Mouse (Mus musculus): ENCODE results near the gene Mrtfb. TPM values are rescaled to one million over a fixed set of nuclear protein-coding genes. Genes with fewer than 3 reads are reported as not detected.

Mrtfb gene
- polyA plus RNA-seq, 1 experiment from 2014 or later: 22.5 TPM

- Histone ChIP-seq H3K27me3 (replicated peaks) (no peaks in the 10 kb centered on the region), H3K4me2 (no peak overlapping the region), H3K9ac (no peak overlapping the region), H3K4me3 (replicated peaks) (no peak overlapping the region), H3K4me1 (no peaks in the 10 kb centered on the region), H3K27ac (no peak overlapping the region), H3K9me3 (no peaks in the 10 kb centered on the region), H3K36me3 (peaks cover 43% of the 10 kb centered on the region)
- WGBS: 91% methylated on average over 2 of the region's 2 CpGs
- no peak for ATAC-seq (ENCODE audit: insufficient read depth, low FRiP score, low read depth)
Measured at GRCm38 (mm10) chr16:13410760-13411159, 154.5 kb downstream of the Mrtfb start.

GRCm38 (mm10) chr16:13411531-13411930, 155.2 kb downstream of the Mrtfb start:
- Histone ChIP-seq H3K27ac (no peak overlapping the region), H3K9ac (no peak overlapping the region), H3K4me3 (replicated peaks) (no peak overlapping the region), H3K36me3 (peaks cover 37% of the 10 kb centered on the region), H3K4me1 (no peaks in the 10 kb centered on the region), H3K4me2 (no peak overlapping the region), H3K27me3 (replicated peaks) (no peaks in the 10 kb centered on the region), H3K9me3 (no peaks in the 10 kb centered on the region)
- WGBS: 90% methylated on average over 4 of the region's 4 CpGs
- no peak for ATAC-seq (ENCODE audit: insufficient read depth, low FRiP score, low read depth)

- 89% methylated on average over 7 of the region's 7 CpGs for WGBS
- Histone ChIP-seq H3K36me3 (peaks cover 34% of the 10 kb centered on the region), H3K27ac (no peak overlapping the region), H3K4me3 (replicated peaks) (no peak overlapping the region), H3K9me3 (no peaks in the 10 kb centered on the region), H3K9ac (no peak overlapping the region), H3K4me1 (no peaks in the 10 kb centered on the region), H3K4me2 (no peak overlapping the region), H3K27me3 (replicated peaks) (no peaks in the 10 kb centered on the region)
- ATAC-seq (ENCODE audit: insufficient read depth, low FRiP score, low read depth): no peak
Measured at GRCm38 (mm10) chr16:13414566-13414965, 158.3 kb downstream of the Mrtfb start.

- peaks cover 34% of the 10 kb centered on the region for H3K36me3 ChIP-seq
- no peaks in the 10 kb centered on the region for H3K27me3 ChIP-seq (replicated peaks)
- H3K9me3 ChIP-seq: no peaks in the 10 kb centered on the region
- no peak overlapping the region for H3K4me3 ChIP-seq (replicated peaks)
- no peaks in the 10 kb centered on the region for H3K4me1 ChIP-seq
- 84% methylated on average over 4 of the region's 4 CpGs for WGBS
- H3K4me2 ChIP-seq: no peak overlapping the region
- ATAC-seq (ENCODE audit: insufficient read depth, low FRiP score, low read depth): no peak
- no peak overlapping the region for H3K27ac ChIP-seq
- H3K9ac ChIP-seq: no peak overlapping the region
Measured at GRCm38 (mm10) chr16:13414972-13415371, 158.7 kb downstream of the Mrtfb start.

GRCm38 (mm10) chr16:13415465-13415864, 159.2 kb downstream of the Mrtfb start:
- H3K27me3 ChIP-seq (replicated peaks): no peaks in the 10 kb centered on the region
- ATAC-seq (ENCODE audit: insufficient read depth, low FRiP score, low read depth): no peak
- no peaks in the 10 kb centered on the region for H3K4me1 ChIP-seq
- WGBS: 92% methylated on average over 6 of the region's 6 CpGs
- no peak overlapping the region for H3K4me3 ChIP-seq (replicated peaks)
- H3K36me3 ChIP-seq: peaks cover 32% of the 10 kb centered on the region
- H3K9me3 ChIP-seq: no peaks in the 10 kb centered on the region
- H3K27ac ChIP-seq: no peak overlapping the region
- no peak overlapping the region for H3K9ac ChIP-seq
- H3K4me2 ChIP-seq: no peak overlapping the region

- no peak overlapping the region for H3K9ac ChIP-seq
- WGBS: 62% methylated on average over 10 of the region's 10 CpGs
- no peak overlapping the region for H3K4me2 ChIP-seq
- H3K4me1 ChIP-seq: no peaks in the 10 kb centered on the region
- H3K27me3 ChIP-seq (replicated peaks): no peaks in the 10 kb centered on the region
- no peak overlapping the region for H3K4me3 ChIP-seq (replicated peaks)
- no peak for ATAC-seq (ENCODE audit: insufficient read depth, low FRiP score, low read depth)
- H3K9me3 ChIP-seq: no peaks in the 10 kb centered on the region
- peaks cover 23% of the 10 kb centered on the region for H3K36me3 ChIP-seq
- H3K27ac ChIP-seq: no peak overlapping the region
Measured at GRCm38 (mm10) chr16:13416465-13416864, 160.2 kb downstream of the Mrtfb start.

- Histone ChIP-seq H3K27ac (no peak overlapping the region), H3K4me2 (no peak overlapping the region), H3K9ac (no peak overlapping the region), H3K4me3 (replicated peaks) (no peak overlapping the region), H3K36me3 (peaks cover 10% of the 10 kb centered on the region), H3K9me3 (no peaks in the 10 kb centered on the region), H3K27me3 (replicated peaks) (no peaks in the 10 kb centered on the region), H3K4me1 (no peaks in the 10 kb centered on the region)
- ATAC-seq (ENCODE audit: insufficient read depth, low FRiP score, low read depth): no peak
- WGBS: 64% methylated on average over 5 of the region's 5 CpGs
Measured at GRCm38 (mm10) chr16:13417904-13418303, 161.6 kb downstream of the Mrtfb start.

GRCm38 (mm10) chr16:13419752-13420151, 163.5 kb downstream of the Mrtfb start:
- ATAC-seq (ENCODE audit: insufficient read depth, low FRiP score, low read depth): no peak
- H3K27ac ChIP-seq: no peak overlapping the region
- no peaks in the 10 kb centered on the region for H3K27me3 ChIP-seq (replicated peaks)
- H3K9me3 ChIP-seq: no peaks in the 10 kb centered on the region
- H3K4me1 ChIP-seq: no peaks in the 10 kb centered on the region
- H3K9ac ChIP-seq: no peak overlapping the region
- WGBS: 62% methylated on average over 2 of the region's 2 CpGs
- H3K4me3 ChIP-seq (replicated peaks): no peak overlapping the region
- 0 out of 2 replicates have a peak, but pooled peaks cover 4% of the 10 kb centered on the region for H3K36me3 ChIP-seq
- H3K4me2 ChIP-seq: no peak overlapping the region

- no peaks in the 10 kb centered on the region for H3K9me3 ChIP-seq
- no peak overlapping the region for H3K27ac ChIP-seq
- 0 out of 2 replicates have a peak, but pooled peaks cover 2% of the 10 kb centered on the region for H3K36me3 ChIP-seq
- no peaks in the 10 kb centered on the region for H3K27me3 ChIP-seq (replicated peaks)
- WGBS: 86% methylated on average over 3 of the region's 3 CpGs
- no peak overlapping the region for H3K9ac ChIP-seq
- H3K4me3 ChIP-seq (replicated peaks): no peak overlapping the region
- H3K4me2 ChIP-seq: no peak overlapping the region
- no peak for ATAC-seq (ENCODE audit: insufficient read depth, low FRiP score, low read depth)
- H3K4me1 ChIP-seq: no peaks in the 10 kb centered on the region
Measured at GRCm38 (mm10) chr16:13422522-13422921, 166.2 kb downstream of the Mrtfb start.

- Histone ChIP-seq H3K4me3 (replicated peaks) (no peak overlapping the region), H3K36me3 (no peaks in the 10 kb centered on the region), H3K27ac (no peak overlapping the region), H3K9me3 (no peaks in the 10 kb centered on the region), H3K27me3 (replicated peaks) (no peaks in the 10 kb centered on the region), H3K4me1 (no peaks in the 10 kb centered on the region), H3K9ac (no peak overlapping the region), H3K4me2 (no peak overlapping the region)
- 77% methylated on average over 8 of the region's 8 CpGs for WGBS
- ATAC-seq (ENCODE audit: insufficient read depth, low FRiP score, low read depth): no peak
Measured at GRCm38 (mm10) chr16:13423587-13424355, 167.5 kb downstream of the Mrtfb start.

- 73% methylated on average over 6 of the region's 6 CpGs for WGBS
- Histone ChIP-seq H3K9me3 (no peaks in the 10 kb centered on the region), H3K27me3 (replicated peaks) (no peaks in the 10 kb centered on the region), H3K27ac (no peak overlapping the region), H3K9ac (no peak overlapping the region), H3K4me1 (no peaks in the 10 kb centered on the region), H3K4me3 (replicated peaks) (no peak overlapping the region), H3K4me2 (no peak overlapping the region), H3K36me3 (no peaks in the 10 kb centered on the region)
- ATAC-seq (ENCODE audit: insufficient read depth, low FRiP score, low read depth): no peak
Measured at GRCm38 (mm10) chr16:13425804-13426203, 169.5 kb downstream of the Mrtfb start.

GRCm38 (mm10) chr16:13426831-13427589, 170.7 kb downstream of the Mrtfb start:
- Histone ChIP-seq H3K27ac (no peak overlapping the region), H3K4me3 (replicated peaks) (no peak overlapping the region), H3K27me3 (replicated peaks) (no peaks in the 10 kb centered on the region), H3K9me3 (no peaks in the 10 kb centered on the region), H3K4me2 (no peak overlapping the region), H3K36me3 (no peaks in the 10 kb centered on the region), H3K4me1 (no peaks in the 10 kb centered on the region), H3K9ac (no peak overlapping the region)
- WGBS: 87% methylated on average over 10 of the region's 10 CpGs
- no peak for ATAC-seq (ENCODE audit: insufficient read depth, low FRiP score, low read depth)

Data from stomach, embryonic 15.5 days (tissue).